In genomic region chr7:84096501-84096900, GRCm38 (mm10) we compare ENCODE assay signal across 13 mouse cellular contexts. TPM values are rescaled to one million over a fixed set of nuclear protein-coding genes. Genes with fewer than 3 reads are reported as not detected.
DNase-seq lines count a peak whose midpoint lies in the region; ATAC-seq lines count a peak whose summit lies in the region.
"Had no signal": no experiment of that assay in that cellular context is flagged by ENCODE, and none has a peak within 500 bp of the region (broad histone marks: within the 10 kb centered on the region; RNA-seq: fewer than 3 reads in every experiment).

No protein-coding gene starts in this region.

- no peaks in the 10 kb centered on the region for H3K4me1 ChIP-seq in heart, embryonic 11.5 days (ENCODE audit: control insufficient read depth, insufficient read depth, low read length)
- H3K4me1 ChIP-seq in forebrain, embryonic 13.5 days, result 0 out of 2 replicates have a peak, but pooled peaks cover 3% of the 10 kb centered on the region
- H3K4me1 ChIP-seq: embryonic facial prominence, embryonic 15.5 days; hindbrain, embryonic 15.5 days; megakaryocyte, embryonic 14.5 days; neural tube, embryonic 13.5 days had no signal

- H3K4me2 ChIP-seq in heart, embryonic 11.5 days, result no peak overlapping the region
- H3K4me2 ChIP-seq in forebrain, embryonic 13.5 days, result no peak overlapping the region
- H3K4me2 ChIP-seq: embryonic facial prominence, embryonic 15.5 days; hindbrain, embryonic 15.5 days; neural tube, embryonic 13.5 days had no signal

- H3K4me3 ChIP-seq in heart, embryonic 11.5 days (ENCODE audit: low read depth, low read length), result no peak overlapping the region
- no peak overlapping the region for H3K4me3 ChIP-seq in forebrain, embryonic 13.5 days
- H3K4me3 ChIP-seq: embryonic facial prominence, embryonic 15.5 days; hindbrain, embryonic 15.5 days; megakaryocyte, embryonic 14.5 days; neural tube, embryonic 13.5 days had no signal

- 71% methylated on average over 6 of the region's 6 CpGs for WGBS in heart, embryonic 11.5 days (ENCODE audit: insufficient replicate concordance)
- WGBS in forebrain, embryonic 13.5 days, result 71% methylated on average over 6 of the region's 6 CpGs

- H3K36me3 ChIP-seq in heart, embryonic 11.5 days (ENCODE audit: control insufficient read depth, insufficient read depth, low read length), result no peaks in the 10 kb centered on the region
- H3K36me3 ChIP-seq in forebrain, embryonic 13.5 days (ENCODE audit: poor library complexity, severe bottlenecking), result no peaks in the 10 kb centered on the region
- H3K36me3 ChIP-seq: embryonic facial prominence, embryonic 15.5 days; hindbrain, embryonic 15.5 days; neural tube, embryonic 13.5 days had no signal

- intact Hi-C loops in heart, postnatal 14 days (cut with DNase I), result no loop called here

- no peak for ATAC-seq in heart, embryonic 11.5 days (replicated peaks; ENCODE audit: insufficient number of reproducible peaks, low FRiP score, low TSS enrichment)
- no peak for ATAC-seq in forebrain, embryonic 13.5 days

- DNase-seq in heart, adult 11 months, result peak; percentile 76
- peak; percentile 60 for DNase-seq in lung, postnatal 14 days
- no peak for DNase-seq in lung, adult 18-20 months
- DNase-seq in cerebellum, adult 18-20 months, result peak; percentile 55 to 69
- DNase-seq in heart, postnatal 14 days, result peak; percentile 41 to 67
- DNase-seq in embryo, embryonic 11 days, result no peak
- DNase-seq: liver had no signal

- H3K27me3 ChIP-seq in heart, embryonic 11.5 days (ENCODE audit: control insufficient read depth, insufficient read depth, low read length), result no peaks in the 10 kb centered on the region
- no peaks in the 10 kb centered on the region for H3K27me3 ChIP-seq in forebrain, embryonic 13.5 days
- H3K27me3 ChIP-seq: embryonic facial prominence, embryonic 15.5 days; hindbrain, embryonic 15.5 days; neural tube, embryonic 13.5 days had no signal

- no peak overlapping the region for H3K9ac ChIP-seq in heart, embryonic 11.5 days (ENCODE audit: low read depth, low read length)
- no peak overlapping the region for H3K9ac ChIP-seq in forebrain, embryonic 13.5 days
- H3K9ac ChIP-seq: embryonic facial prominence, embryonic 15.5 days; hindbrain, embryonic 15.5 days; neural tube, embryonic 13.5 days had no signal

- no peak overlapping the region for H3K27ac ChIP-seq in heart, embryonic 11.5 days (ENCODE audit: low read depth, low read length)
- no peak overlapping the region for H3K27ac ChIP-seq in forebrain, embryonic 13.5 days
- H3K27ac ChIP-seq: embryonic facial prominence, embryonic 15.5 days; hindbrain, embryonic 15.5 days; neural tube, embryonic 13.5 days had no signal

- H3K9me3 ChIP-seq in heart, embryonic 11.5 days (replicated peaks; ENCODE audit: control insufficient read depth, low read length), result no peaks in the 10 kb centered on the region
- H3K9me3 ChIP-seq in forebrain, embryonic 13.5 days (replicated peaks), result no peaks in the 10 kb centered on the region
- H3K9me3 ChIP-seq: embryonic facial prominence, embryonic 15.5 days; hindbrain, embryonic 15.5 days; megakaryocyte, embryonic 14.5 days; neural tube, embryonic 13.5 days had no signal

RNA-seq across cellular contexts. Expression of gene Cemip, which starts 10.2 kb away (rescaled TPM):
- polyA plus RNA-seq in heart, embryonic 11.5 days (2014; fragmentation: Nextera tagmentation; extraction: Ambion mirVana), result 0.72 and 0.82 TPM in 2 replicates
- under 1 TPM; 0.41 to 0.68 TPM for total RNA-seq in heart, postnatal 14 days (2021)
- polyA plus RNA-seq in forebrain, embryonic 13.5 days (2015; fragmentation: Nextera tagmentation; extraction: Ambion mirVana), result 0.55 and 0.81 TPM in 2 replicates

RNA-seq across cellular contexts. Expression of gene Abhd17c, which starts 55.2 kb away (rescaled TPM):
- 42.5 and 44.2 TPM in 2 replicates for polyA plus RNA-seq in heart, embryonic 11.5 days (2014; fragmentation: Nextera tagmentation; extraction: Ambion mirVana)
- 10 to 100 TPM; 30.3 to 31.4 TPM for total RNA-seq in heart, postnatal 14 days (2021)
- polyA plus RNA-seq in forebrain, embryonic 13.5 days (2015; fragmentation: Nextera tagmentation; extraction: Ambion mirVana), result 13.2 and 15.6 TPM in 2 replicates

Comparison
In these comparisons a context has a peak if more than half of its experiments do, and no peak if none do; other contexts are left out.
1. DNase-seq: peak in heart, adult 11 months (single experiment), lung, postnatal 14 days (single experiment), cerebellum, adult 18-20 months (2 of 2) and heart, postnatal 14 days (2 of 2); none in lung, adult 18-20 months (0 of 2) and embryo, embryonic 11 days (single experiment).